Mouse (Mus musculus) erythroblast, embryonic 14.5 days (primary cell): ENCODE data around the gene Fancc. TPM values are rescaled to one million over a fixed set of nuclear protein-coding genes. Genes with fewer than 3 reads are reported as not detected.
A peak's percentile ranks its signal among the peaks of the same experiment; 100 is the strongest.

Experiments used
- H3K27me3 ChIP-seq: 2 replicates; pipeline ENCODE4 v1.6.1; 2012; ENCODE audit warnings: inconsistent platforms; ENCODE audit not compliant: control insufficient read depth
- H3K36me3 ChIP-seq: 2 replicates; pipeline ENCODE4 v1.6.1; 2012; ENCODE audit warnings: mild to moderate bottlenecking, inconsistent platforms; ENCODE audit not compliant: control insufficient read depth
- H3K4me1 ChIP-seq: 2 replicates; pipeline ENCODE4 v1.6.1; 2012; ENCODE audit warnings: inconsistent platforms; ENCODE audit not compliant: control insufficient read depth
- H3K4me3 ChIP-seq: replicated peaks from 2 replicates; pipeline ENCODE3; 2012; ENCODE audit warnings: moderate library complexity, mild to moderate bottlenecking, inconsistent platforms
- H3K9me3 ChIP-seq: 2 replicates; pipeline ENCODE4 v1.6.1; 2012; ENCODE audit warnings: low read length, inconsistent platforms, mixed read lengths; ENCODE audit not compliant: control insufficient read depth
- GATA1 ChIP-seq: IDR thresholded peaks from 2 replicates; pipeline ENCODE4 v1.6.1; 2012; ENCODE audit warnings: low read length, inconsistent platforms, mixed read lengths
- TAL1 ChIP-seq: IDR thresholded peaks from 3 replicates; pipeline ENCODE4 v1.6.1; 2012; ENCODE audit warnings: low read length, inconsistent platforms, mixed read lengths
- polyA plus RNA-seq: library from polyadenylated mRNA; stranded (reverse); fragments of >175 nt; gene quantifications from 2 replicates; pipeline ENCODE4 v1.2.3, GENCODE M21; 2012

Fancc gene
- polyA plus RNA-seq, 1 experiment, result 0.74 TPM

GRCm38 (mm10) chr13:63276389-63276788 lies 220.7 kb downstream of the Fancc start:
- Histone ChIP-seq H3K4me1 (peaks cover 13% of the 10 kb centered on the region), H3K9me3 (no peaks in the 10 kb centered on the region)

GRCm38 (mm10) chr13:63274488-63275166 lies 222.5 kb downstream of the Fancc start:
- TF ChIP-seq TAL1 (no peak), GATA1 (no peak)
- peaks cover 14% of the 10 kb centered on the region for H3K4me1 ChIP-seq
- no peaks in the 10 kb centered on the region for H3K9me3 ChIP-seq
- H3K27me3 ChIP-seq, result no peaks in the 10 kb centered on the region
- H3K4me3 ChIP-seq, result no peak overlapping the region
- no peaks in the 10 kb centered on the region for H3K36me3 ChIP-seq

More at GRCm38 (mm10) chr13:63276389-63276788, 220.7 kb downstream of the Fancc start:
- Histone ChIP-seq H3K36me3 (no peaks in the 10 kb centered on the region), H3K27me3 (no peaks in the 10 kb centered on the region), H3K4me3 (no peak overlapping the region)
- no peak for TF ChIP-seq GATA1
- no peak for TF ChIP-seq TAL1

- peaks cover 14% of the 10 kb centered on the region for H3K4me1 ChIP-seq
- H3K36me3 ChIP-seq, result no peaks in the 10 kb centered on the region
- no peak overlapping the region for H3K4me3 ChIP-seq
- TF ChIP-seq TAL1 (no peak), GATA1 (no peak)
- no peaks in the 10 kb centered on the region for H3K9me3 ChIP-seq
- no peaks in the 10 kb centered on the region for H3K27me3 ChIP-seq
These were observed 223.2 kb downstream of the Fancc start for GRCm38 (mm10) chr13:63273859-63274258.

GRCm38 (mm10) chr13:63272602-63273229 lies 224.4 kb downstream of the Fancc start:
- H3K4me1 ChIP-seq, result peaks cover 14% of the 10 kb centered on the region
- H3K4me3 ChIP-seq, result peak overlapping the region; percentile 15
- TF ChIP-seq GATA1 (no peak), TAL1 (no peak)
- no peaks in the 10 kb centered on the region for H3K27me3 ChIP-seq
- H3K36me3 ChIP-seq, result no peaks in the 10 kb centered on the region
- H3K9me3 ChIP-seq, result no peaks in the 10 kb centered on the region

- Histone ChIP-seq H3K36me3 (no peaks in the 10 kb centered on the region), H3K27me3 (no peaks in the 10 kb centered on the region), H3K9me3 (no peaks in the 10 kb centered on the region), H3K4me3 (peak overlapping the region; percentile 9), H3K4me1 (peaks cover 14% of the 10 kb centered on the region)
- TF ChIP-seq TAL1 (no peak), GATA1 (no peak)
These were observed 225.0 kb downstream of the Fancc start for GRCm38 (mm10) chr13:63272017-63272601.

DNA sequence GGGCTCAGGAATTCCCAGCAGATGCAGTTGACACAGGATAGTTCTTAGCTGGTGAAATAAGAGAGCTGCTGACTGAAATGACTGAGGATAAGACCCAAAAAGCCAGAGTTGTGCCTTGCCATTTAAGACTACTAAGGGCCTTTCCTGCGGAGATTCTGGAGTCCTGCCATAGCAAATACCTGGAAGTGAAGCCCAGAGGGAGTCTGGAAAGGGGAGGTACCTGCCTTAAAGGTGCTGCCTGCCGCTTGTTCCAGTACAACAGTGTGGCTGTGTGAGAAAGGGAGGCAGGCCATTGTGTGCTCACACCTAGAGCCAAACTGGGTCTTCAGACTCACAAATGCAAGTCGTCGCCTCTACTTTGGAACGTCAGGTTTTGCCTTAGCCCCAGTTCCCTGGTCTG lies 226.9 kb downstream of the Fancc start:
- Histone ChIP-seq H3K27me3 (no peaks in the 10 kb centered on the region), H3K9me3 (no peaks in the 10 kb centered on the region), H3K4me1 (peaks cover 14% of the 10 kb centered on the region), H3K36me3 (no peaks in the 10 kb centered on the region), H3K4me3 (no peak overlapping the region)
- TF ChIP-seq GATA1, result no peak
- no peak for TF ChIP-seq TAL1

DNA sequence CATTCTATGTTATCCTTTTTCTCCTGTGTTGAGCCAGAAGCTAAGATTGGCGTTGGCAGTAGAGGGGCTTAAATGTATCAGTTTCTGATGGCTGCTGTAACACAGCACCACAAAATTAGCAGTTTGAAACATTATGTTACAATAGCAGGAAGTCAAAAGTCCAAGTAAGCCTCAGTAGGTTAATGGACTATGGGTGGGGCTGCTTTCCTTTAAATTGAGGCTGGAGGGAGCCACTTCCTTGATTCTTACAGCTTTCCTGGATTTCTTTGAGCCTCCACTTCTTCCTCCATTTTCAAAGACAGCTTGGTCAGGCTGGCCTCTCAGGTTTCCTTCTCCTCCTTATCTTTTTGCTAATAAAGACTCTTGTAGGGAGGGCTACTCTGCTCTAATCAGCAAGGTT lies 228.3 kb downstream of the Fancc start:
- Histone ChIP-seq H3K27me3 (no peaks in the 10 kb centered on the region), H3K4me1 (peaks cover 14% of the 10 kb centered on the region), H3K9me3 (no peaks in the 10 kb centered on the region), H3K36me3 (no peaks in the 10 kb centered on the region), H3K4me3 (no peak overlapping the region)
- TF ChIP-seq GATA1 (no peak), TAL1 (no peak)

DNA sequence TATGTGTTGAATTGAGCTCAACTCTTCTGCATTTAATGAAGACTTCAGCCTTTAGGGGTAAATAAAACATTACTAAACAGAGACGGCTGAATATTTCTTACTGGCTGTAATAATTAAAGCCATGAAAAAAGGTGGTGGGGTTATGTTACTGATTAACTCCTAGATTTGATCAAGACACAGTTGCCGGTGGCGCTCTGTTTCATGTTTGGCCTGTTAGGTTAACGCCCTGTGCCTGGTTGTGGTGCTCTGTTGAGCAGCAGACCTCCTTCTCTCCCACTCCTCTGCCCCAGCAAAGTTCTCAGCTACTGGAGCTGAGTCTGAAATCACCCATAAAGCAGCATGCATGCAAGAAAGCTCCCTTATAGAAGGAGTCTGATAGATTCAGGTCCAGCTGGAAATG lies 228.7 kb downstream of the Fancc start:
- Histone ChIP-seq H3K4me1 (peaks cover 14% of the 10 kb centered on the region), H3K27me3 (no peaks in the 10 kb centered on the region), H3K4me3 (no peak overlapping the region), H3K36me3 (no peaks in the 10 kb centered on the region), H3K9me3 (no peaks in the 10 kb centered on the region)
- TF ChIP-seq GATA1 (no peak), TAL1 (no peak)

GRCm38 (mm10) chr13:63262168-63262957 lies 234.7 kb downstream of the Fancc start:
- no peaks in the 10 kb centered on the region for H3K27me3 ChIP-seq
- peaks cover 6% of the 10 kb centered on the region for H3K36me3 ChIP-seq
- no peaks in the 10 kb centered on the region for H3K9me3 ChIP-seq
- H3K4me3 ChIP-seq, result no peak overlapping the region
- TF ChIP-seq TAL1 (no peak), GATA1 (no peak)
- no peaks in the 10 kb centered on the region; the same call in 1 of the 2 replicates for H3K4me1 ChIP-seq
